Mouse (Mus musculus) right cerebral cortex, adult 18-20 months (tissue): ENCODE measurements around the gene Ttf2.

Source experiments
- DNase-seq: peaks from one replicate; pipeline ENCODE4 v3.0.0; 2022; ENCODE audit warnings: mixed read lengths

The Ttf2 gene

GRCm38 (mm10) chr3:100910621-100911020 is 58.8 kb downstream of the Ttf2 start:
- DNase-seq: no peak

DNA sequence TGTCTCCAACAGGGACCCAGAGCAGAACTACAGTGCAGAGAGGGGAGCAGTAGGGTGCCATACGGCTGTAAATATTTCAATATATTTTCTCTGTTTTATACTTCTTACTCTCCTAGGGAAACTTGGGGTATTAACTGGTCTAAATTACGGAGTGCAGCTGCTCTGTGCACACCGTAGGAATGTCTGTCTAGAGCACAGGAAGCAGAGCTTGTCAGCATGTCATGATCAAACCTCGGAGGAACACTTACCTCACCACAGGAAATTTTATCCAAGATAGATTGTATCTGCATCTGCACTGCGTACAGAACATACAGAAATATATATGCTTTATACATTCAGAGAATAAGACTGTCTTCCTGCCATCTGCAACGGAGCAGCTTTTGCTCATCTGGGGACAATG is 60.9 kb downstream of the Ttf2 start:
- DNase-seq: no peak

- DNase-seq: no peak
These were observed 62.5 kb downstream of the Ttf2 start for GRCm38 (mm10) chr3:100906916-100907315.

GRCm38 (mm10) chr3:100906128-100906527 is 63.3 kb downstream of the Ttf2 start:
- DNase-seq: no peak

GRCm38 (mm10) chr3:100895500-100895899 is 74.0 kb downstream of the Ttf2 start:
- DNase-seq: no peak

- DNase-seq: no peak
These were observed 76.8 kb downstream of the Ttf2 start for GRCm38 (mm10) chr3:100892383-100893335.

DNA sequence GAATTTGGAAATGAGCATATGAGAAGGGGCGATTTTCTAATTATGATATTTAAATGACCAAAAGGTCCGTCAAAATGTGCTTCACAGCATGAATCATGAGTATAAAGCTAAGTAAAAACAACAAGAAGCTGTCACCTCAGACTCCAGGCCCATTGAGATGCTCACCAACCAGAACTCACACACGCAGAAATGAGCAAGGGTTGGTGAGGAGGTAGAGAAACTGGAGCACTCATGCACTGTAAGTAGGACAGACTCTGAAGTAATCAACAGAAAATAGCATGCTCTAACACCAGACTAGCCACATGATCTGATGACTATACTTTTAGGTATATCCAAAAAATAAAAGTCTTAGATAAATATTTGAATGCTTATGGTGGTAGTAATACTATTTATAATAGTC is 79.1 kb downstream of the Ttf2 start:
- peak; percentile 37 for DNase-seq

DNA sequence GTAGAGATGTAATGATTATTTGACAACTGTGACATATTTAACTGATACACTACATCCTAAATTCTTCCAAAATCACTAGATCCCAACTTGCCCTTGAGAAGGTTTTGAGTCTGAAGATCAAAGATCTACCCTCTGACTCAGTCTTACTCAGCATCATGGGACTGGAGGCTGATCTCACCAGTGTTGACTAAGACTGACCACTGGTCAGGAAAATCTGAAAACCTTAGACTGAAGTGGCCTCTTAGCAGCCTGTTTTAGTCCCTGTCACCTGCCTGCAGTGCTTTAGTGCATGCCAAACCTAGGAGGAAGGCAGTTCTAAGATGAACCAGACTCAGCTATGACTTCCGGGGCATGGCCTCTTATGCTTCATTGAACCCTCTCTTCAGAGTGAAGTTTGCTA is 80.2 kb downstream of the Ttf2 start:
- no peak for DNase-seq
